Mouse (Mus musculus) CH12.LX (cell line): ENCODE measurements around the gene Nav3. TPM values are rescaled to one million over a fixed set of nuclear protein-coding genes. Genes with fewer than 3 reads are reported as not detected.

Experiments used
- DNase-seq: peaks from one replicate; pipeline ENCODE4 v3.0.0-alpha.2; 2013; ENCODE audit errors: extremely low read depth
- H3K27ac ChIP-seq: 2 replicates; pipeline ENCODE4 v1.5.1; 2012; ENCODE audit warnings: low read depth, mild to moderate bottlenecking, control low read depth, moderate library complexity; ENCODE audit not compliant: insufficient read depth
- H3K27me3 ChIP-seq: replicated peaks from 2 replicates; pipeline ENCODE3; 2012; ENCODE audit warnings: inconsistent platforms
- H3K36me3 ChIP-seq, 2 experiments: replicated peaks in 1 of 2; 2 replicates each; pipeline versions ENCODE3 to v1.6.1; 2012; ENCODE audit warnings: inconsistent platforms in 1 of 2, low read length in 1 of 2, mild to moderate bottlenecking in 1 of 2, mixed read lengths in 1 of 2, moderate library complexity in 1 of 2; ENCODE audit not compliant: control insufficient read depth in 1 of 2, insufficient read depth in 1 of 2
- H3K4me1 ChIP-seq, 2 experiments: 2 replicates each; pipeline ENCODE4 v1.6.1; 2012; ENCODE audit warnings: inconsistent platforms in 1 of 2, moderate library complexity in 1 of 2; ENCODE audit not compliant: insufficient read depth in 2 of 2, control insufficient read depth in 1 of 2
- H3K4me2 ChIP-seq: 2 replicates; pipeline ENCODE4 v1.6.1; 2012; ENCODE audit warnings: low read depth, mild to moderate bottlenecking, control low read depth; ENCODE audit not compliant: poor library complexity, insufficient read depth, severe bottlenecking
- H3K4me3 ChIP-seq, 3 experiments: fragments of 150-350 bp in 1 of 3; sonication (generic) in 1 of 3; replicated peaks in 1 of 3; 2 replicates each; pipeline versions ENCODE3 to v1.5.1; 2011 to 2012; ENCODE audit warnings: low read depth in 2 of 3, low read length in 2 of 3, mild to moderate bottlenecking in 2 of 3, moderate library complexity in 2 of 3, control low read depth in 1 of 3, improper control_type of control experiment in 1 of 3, inconsistent platforms in 1 of 3, mixed read lengths in 1 of 3; ENCODE audit not compliant: poor library complexity in 1 of 3
- H3K79me2 ChIP-seq: replicated peaks from 2 replicates; pipeline ENCODE4 v1.6.1; 2012; ENCODE audit warnings: mild to moderate bottlenecking, moderate library complexity; ENCODE audit not compliant: control insufficient read depth, poor library complexity, insufficient read depth, severe bottlenecking; ENCODE audit errors: extremely low read depth
- H3K9ac ChIP-seq: 2 replicates; pipeline ENCODE4 v1.6.1; 2012; ENCODE audit warnings: low read depth, mild to moderate bottlenecking, control low read depth, moderate library complexity; ENCODE audit not compliant: insufficient read depth
- H3K9me3 ChIP-seq: replicated peaks from 2 replicates; pipeline ENCODE3; 2012; ENCODE audit warnings: low read length, inconsistent platforms, mixed read lengths
- BHLHE40 ChIP-seq: IDR thresholded peaks from 2 replicates; pipeline ENCODE4 v1.6.1; 2011; ENCODE audit warnings: mild to moderate bottlenecking, low read depth, low read length, improper control_type of control experiment
- CTCF ChIP-seq, 2 experiments: IDR thresholded peaks in 1 of 2; conservative IDR thresholded peaks in 1 of 2; 2 replicates each; pipeline ENCODE4 v1.5.1; 2011 to 2012; ENCODE audit warnings: low read depth in 2 of 2, low read length in 2 of 2, improper control_type of control experiment in 1 of 2, inconsistent platforms in 1 of 2, mild to moderate bottlenecking in 1 of 2, moderate library complexity in 1 of 2
- E2F4 ChIP-seq: IDR thresholded peaks from 2 replicates; pipeline ENCODE4 v1.6.1; 2011; ENCODE audit warnings: low read depth, low read length, improper control_type of control experiment; ENCODE audit not compliant: insufficient replicate concordance
- ELF1 ChIP-seq: IDR thresholded peaks from 2 replicates; pipeline ENCODE4 v1.6.1; 2014; ENCODE audit warnings: low read depth, mild to moderate bottlenecking, inconsistent platforms, low read length, improper control_type of control experiment
- ETS1 ChIP-seq: conservative IDR thresholded peaks from 2 replicates; pipeline ENCODE4 v1.6.1; 2012; ENCODE audit warnings: low read depth, mild to moderate bottlenecking, inconsistent platforms, low read length, improper control_type of control experiment, moderate library complexity
- GABPA ChIP-seq: IDR thresholded peaks from 2 replicates; pipeline ENCODE4 v1.6.1; 2012; ENCODE audit warnings: low read depth, low read length, improper control_type of control experiment, inconsistent platforms; ENCODE audit not compliant: insufficient replicate concordance
- IRF4 ChIP-seq: IDR thresholded peaks from 2 replicates; pipeline ENCODE4 v1.6.1; 2014; ENCODE audit warnings: low read depth, mild to moderate bottlenecking, inconsistent platforms, low read length, improper control_type of control experiment
- JUN ChIP-seq: IDR thresholded peaks from 2 replicates; pipeline ENCODE4 v1.6.1; 2011; ENCODE audit warnings: low read depth, mild to moderate bottlenecking, low read length, improper control_type of control experiment, moderate library complexity; ENCODE audit not compliant: insufficient read depth
- JUND ChIP-seq: conservative IDR thresholded peaks from 2 replicates; pipeline ENCODE4 v1.6.1; 2011; ENCODE audit warnings: low read depth, low read length, improper control_type of control experiment
- KAT2A ChIP-seq: IDR thresholded peaks from 2 replicates; pipeline ENCODE4 v1.6.1; 2012; ENCODE audit warnings: low read length, improper control_type of control experiment, inconsistent platforms; ENCODE audit not compliant: insufficient replicate concordance
- MAFK ChIP-seq: IDR thresholded peaks from 2 replicates; pipeline ENCODE4 v1.6.1; 2011; ENCODE audit warnings: low read length, improper control_type of control experiment; ENCODE audit not compliant: insufficient replicate concordance
- MAZ ChIP-seq: IDR thresholded peaks from 2 replicates; pipeline ENCODE4 v1.6.1; 2012; ENCODE audit warnings: low read depth, mild to moderate bottlenecking, inconsistent platforms, low read length, improper control_type of control experiment, moderate library complexity
- MEF2A ChIP-seq: IDR thresholded peaks from 2 replicates; pipeline ENCODE4 v1.6.1; 2014; ENCODE audit warnings: low read depth, mild to moderate bottlenecking, inconsistent platforms, low read length, improper control_type of control experiment, borderline replicate concordance
- NELFE ChIP-seq: IDR thresholded peaks from 2 replicates; pipeline ENCODE4 v1.6.1; 2011; ENCODE audit warnings: low read depth, low read length, improper control_type of control experiment
- NRF1 ChIP-seq: IDR thresholded peaks from 2 replicates; pipeline ENCODE4 v1.6.1; 2014; ENCODE audit warnings: low read depth, mild to moderate bottlenecking, inconsistent platforms, low read length, improper control_type of control experiment, moderate library complexity
- PAX5 ChIP-seq: IDR thresholded peaks from 2 replicates; pipeline ENCODE4 v1.6.1; 2012; ENCODE audit warnings: low read length, inconsistent platforms, mixed read lengths
- POLR2A ChIP-seq: IDR thresholded peaks from 2 replicates; pipeline ENCODE4 v1.6.1; 2011; ENCODE audit warnings: low read depth, mild to moderate bottlenecking, improper control_type of control experiment, low read length
- POLR2AphosphoS2 ChIP-seq: IDR thresholded peaks from 2 replicates; pipeline ENCODE4 v1.6.1; 2011; ENCODE audit warnings: low read depth, low read length, improper control_type of control experiment
- SIN3A ChIP-seq: IDR thresholded peaks from 2 replicates; pipeline ENCODE4 v1.6.1; 2012; ENCODE audit warnings: low read length, improper control_type of control experiment, inconsistent platforms
- SMC3 ChIP-seq: IDR thresholded peaks from 2 replicates; pipeline ENCODE4 v1.6.1; 2011; ENCODE audit warnings: low read depth, low read length, improper control_type of control experiment
- TBP ChIP-seq: conservative IDR thresholded peaks from 2 replicates; pipeline ENCODE4 v1.6.1; 2011; ENCODE audit warnings: low read depth, low read length, improper control_type of control experiment
- TCF12 ChIP-seq: IDR thresholded peaks from 2 replicates; pipeline ENCODE4 v1.6.1; 2014; ENCODE audit warnings: low read depth, mild to moderate bottlenecking, inconsistent platforms, low read length, improper control_type of control experiment
- USF1 ChIP-seq: IDR thresholded peaks from 2 replicates; pipeline ENCODE4 v1.6.1; 2014; ENCODE audit warnings: low read depth, mild to moderate bottlenecking, inconsistent platforms, low read length, improper control_type of control experiment
- USF2 ChIP-seq: conservative IDR thresholded peaks from 2 replicates; pipeline ENCODE4 v1.6.1; 2011; ENCODE audit warnings: low read depth, low read length, improper control_type of control experiment
- ZC3H11A ChIP-seq: IDR thresholded peaks from 2 replicates; pipeline ENCODE4 v1.6.1; 2012; ENCODE audit warnings: low read depth, mild to moderate bottlenecking, inconsistent platforms, low read length, improper control_type of control experiment
- ZMIZ1 ChIP-seq: IDR thresholded peaks from 2 replicates; pipeline ENCODE4 v1.6.1; 2012; ENCODE audit warnings: low read depth, mild to moderate bottlenecking, inconsistent platforms, low read length, improper control_type of control experiment
- dilution Hi-C: fragments of 300-500 bp; cut with MboI; formaldehyde crosslinking; loops from 2 replicates; pipeline ENCODE4 v1.14.3; 2020; ENCODE audit warnings: low sequenced_read_pairs; ENCODE audit not compliant: extremely low pct_unique_long_range_greater_than_20kb, extremely low pct_ligation_motif_present
- in situ Hi-C: fragments of 300-500 bp; cut with MboI; formaldehyde crosslinking; loops from 3 replicates; pipeline ENCODE4 v1.14.3; 2019; ENCODE audit warnings: low sequenced_read_pairs, low pct_ligation_motif_present, low pct_unique_long_range_greater_than_20kb, mixed read lengths
- polyA plus RNA-seq: library from polyadenylated mRNA; unstranded; fragments of >175 nt; gene quantifications from 2 replicates; pipeline ENCODE4 v1.2.1, GENCODE M21; 2012; ENCODE audit warnings: low read depth; ENCODE audit not compliant: insufficient read length
- total RNA-seq, 2 experiments: library from RNA; depleted of rRNA; stranded (reverse); fragments of 300-350 nt in 1 of 2; fragments of >200 nt in 1 of 2; gene quantifications; 2 replicates each; pipeline ENCODE4 v1.2.3; 2012 to 2014

Nav3 gene
- total and polyA plus RNA-seq, 3 experiments, result 0.03 TPM; not detected in 2

GRCm38 (mm10) chr10:110154001-110154872 is 301.8 kb downstream of the Nav3 start:
- H3K4me3 ChIP-seq, result no peak overlapping the region
- H3K9me3 ChIP-seq, result peaks cover 25% of the 10 kb centered on the region
- no peaks in the 10 kb centered on the region for H3K36me3 ChIP-seq
- no peak for TF ChIP-seq MEF2A
- TF ChIP-seq JUND, result no peak
- TF ChIP-seq E2F4, result no peak
- no peak for TF ChIP-seq TBP
- TF ChIP-seq MAZ, result no peak
- no peak for TF ChIP-seq SMC3
- TF ChIP-seq NRF1, result no peak
- no peak for TF ChIP-seq SIN3A
- TF ChIP-seq ZC3H11A, result no peak
- TF ChIP-seq POLR2A, result no peak
- no peak for TF ChIP-seq USF1
- no peak for TF ChIP-seq MAFK
- TF ChIP-seq POLR2AphosphoS2, result no peak
- TF ChIP-seq ZMIZ1, result no peak
- TF ChIP-seq TCF12, result no peak
- TF ChIP-seq ELF1, result no peak
- TF ChIP-seq USF2, result no peak
- no peak for TF ChIP-seq KAT2A
- TF ChIP-seq GABPA, result no peak
- no peak for TF ChIP-seq ETS1
- no peaks in the 10 kb centered on the region for H3K4me1 ChIP-seq
- no peak overlapping the region for H3K4me2 ChIP-seq
- H3K79me2 ChIP-seq, result no peaks in the 10 kb centered on the region
- dilution Hi-C loops (no loop called here), in situ Hi-C loops (no loop called here)
- DNase-seq, result no peak
- H3K27ac ChIP-seq, result no peak overlapping the region
- no peak overlapping the region for H3K9ac ChIP-seq
- no peaks in the 10 kb centered on the region for H3K27me3 ChIP-seq

- Histone ChIP-seq H3K27me3 (no peaks in the 10 kb centered on the region), H3K36me3 (no peaks in the 10 kb centered on the region), H3K4me3 (no peak overlapping the region), H3K79me2 (no peaks in the 10 kb centered on the region), H3K4me2 (no peak overlapping the region), H3K4me1 (no peaks in the 10 kb centered on the region), H3K9ac (no peak overlapping the region), H3K27ac (no peak overlapping the region), H3K9me3 (peaks cover 13% of the 10 kb centered on the region)
- TF ChIP-seq JUND (no peak), MEF2A (no peak), NELFE (no peak), ETS1 (no peak), BHLHE40 (no peak), ZMIZ1 (no peak), POLR2A (no peak), JUN (no peak), ELF1 (no peak), SMC3 (no peak), SIN3A (no peak), PAX5 (no peak), CTCF (conservative IDR thresholded peaks at IDR 0.05 in 1 of 2, IDR thresholded peaks at IDR 0.05 in 1 of 2; ENCODE audit: low read depth in 2 of 2, low read length in 2 of 2) (no peak), TBP (no peak), NRF1 (no peak), IRF4 (no peak), MAFK (no peak)
- dilution Hi-C loops, result no loop called here
- in situ Hi-C loops, result no loop called here
- DNase-seq, result no peak
These were observed 335.4 kb downstream of the Nav3 start for GRCm38 (mm10) chr10:110120572-110120971.
